Mouse (Mus musculus) embryonic facial prominence, embryonic 14.5 days (tissue): ENCODE measurements at regions not wholly inside any gene's neighbourhood (a gene's known extent, or its start where the extent isn't known, plus 50 kb on each side); places are given as distances from the start of the nearest gene placed in this dataset.

ENCODE experiments used
- ATAC-seq: fragments of 200-750 bp; cut with Nextera tagmentation; 2 replicates; pipeline ENCODE4 v1.8.0; 2017; ENCODE audit warnings: low read depth, moderate number of reproducible peaks, moderate TSS enrichment
- DNase-seq: peaks from one replicate; pipeline ENCODE4 v3.0.0-alpha.2; 2015; ENCODE audit warnings: low spot score
- H3K27ac ChIP-seq: fragments of 300-500 bp; sonication (generic); replicated peaks from 2 replicates; pipeline ENCODE4 v1.5.1; 2014; ENCODE audit warnings: low read depth, mild to moderate bottlenecking, low read length, moderate library complexity
- H3K27me3 ChIP-seq: fragments of 300-500 bp; sonication (generic); replicated peaks from 2 replicates; pipeline ENCODE4 v1.6.1; 2014; ENCODE audit warnings: low read length; ENCODE audit not compliant: control insufficient read depth, insufficient read depth
- H3K36me3 ChIP-seq: fragments of 300-500 bp; sonication (generic); 2 replicates; pipeline ENCODE4 v1.6.1; 2014; ENCODE audit warnings: low read length, mixed read lengths; ENCODE audit not compliant: control insufficient read depth, insufficient read depth
- H3K4me1 ChIP-seq: fragments of 300-500 bp; sonication (generic); 2 replicates; pipeline ENCODE4 v1.6.1; 2014; ENCODE audit warnings: antibody characterized with exemption, low read length; ENCODE audit not compliant: control insufficient read depth, insufficient read depth
- H3K4me2 ChIP-seq: fragments of 300-500 bp; sonication (generic); 2 replicates; pipeline ENCODE4 v1.6.1; 2014; ENCODE audit warnings: low read depth, mild to moderate bottlenecking, low read length, moderate library complexity, mixed read lengths
- H3K4me3 ChIP-seq: fragments of 300-500 bp; sonication (generic); 2 replicates; pipeline ENCODE4 v1.5.1; 2014; ENCODE audit warnings: low read depth, mild to moderate bottlenecking, low read length
- H3K9ac ChIP-seq: fragments of 300-500 bp; sonication (generic); 2 replicates; pipeline ENCODE4 v1.6.1; 2014; ENCODE audit warnings: low read depth, mild to moderate bottlenecking, low read length, moderate library complexity, mixed read lengths
- H3K9me3 ChIP-seq: fragments of 300-500 bp; sonication (generic); 2 replicates; pipeline ENCODE4 v1.6.1; 2016; ENCODE audit warnings: low read length; ENCODE audit not compliant: control insufficient read depth
- WGBS: fragments of 180-500 bp; shearing (Covaris S2); extraction: QIAGEN DNeasy Blood & Tissue Kit; methylation state at CpG from one replicate; pipeline ENCODE4 v1.1.7; 2014; 5-methylcytosine and 5-hydroxymethylcytosine counted together

DNA sequence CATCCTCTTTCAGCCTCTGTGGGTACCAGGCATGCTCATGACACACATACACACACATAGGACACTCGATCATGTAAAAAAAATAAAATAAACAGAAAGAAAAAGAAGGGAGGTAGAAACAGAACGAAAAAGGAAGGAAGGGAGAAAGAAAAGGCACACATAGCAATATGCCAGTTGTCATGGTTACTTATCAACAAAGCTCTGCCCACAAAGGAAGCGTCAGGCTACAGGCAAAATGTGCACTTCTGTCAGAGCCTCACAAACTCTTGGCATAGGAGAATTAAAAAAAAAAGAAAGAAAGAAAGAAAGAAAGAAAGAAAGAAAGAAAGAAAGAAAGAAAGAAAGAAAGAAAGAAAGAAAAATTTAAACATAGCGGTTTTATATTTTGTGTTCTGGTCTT lies 56.9 kb upstream of the Sox2 start:
- 68% methylated on average over 4 of the region's 4 CpGs for WGBS
- H3K4me2 ChIP-seq = no peak overlapping the region
- H3K27me3 ChIP-seq = no peaks in the 10 kb centered on the region
- DNase-seq (no peak), ATAC-seq (no peak)
- no peak overlapping the region for H3K9ac ChIP-seq
- no peaks in the 10 kb centered on the region for H3K36me3 ChIP-seq
- H3K9me3 ChIP-seq = no peaks in the 10 kb centered on the region
- no peak overlapping the region for H3K27ac ChIP-seq
- H3K4me1 ChIP-seq = no peaks in the 10 kb centered on the region
- no peak overlapping the region for H3K4me3 ChIP-seq

DNA sequence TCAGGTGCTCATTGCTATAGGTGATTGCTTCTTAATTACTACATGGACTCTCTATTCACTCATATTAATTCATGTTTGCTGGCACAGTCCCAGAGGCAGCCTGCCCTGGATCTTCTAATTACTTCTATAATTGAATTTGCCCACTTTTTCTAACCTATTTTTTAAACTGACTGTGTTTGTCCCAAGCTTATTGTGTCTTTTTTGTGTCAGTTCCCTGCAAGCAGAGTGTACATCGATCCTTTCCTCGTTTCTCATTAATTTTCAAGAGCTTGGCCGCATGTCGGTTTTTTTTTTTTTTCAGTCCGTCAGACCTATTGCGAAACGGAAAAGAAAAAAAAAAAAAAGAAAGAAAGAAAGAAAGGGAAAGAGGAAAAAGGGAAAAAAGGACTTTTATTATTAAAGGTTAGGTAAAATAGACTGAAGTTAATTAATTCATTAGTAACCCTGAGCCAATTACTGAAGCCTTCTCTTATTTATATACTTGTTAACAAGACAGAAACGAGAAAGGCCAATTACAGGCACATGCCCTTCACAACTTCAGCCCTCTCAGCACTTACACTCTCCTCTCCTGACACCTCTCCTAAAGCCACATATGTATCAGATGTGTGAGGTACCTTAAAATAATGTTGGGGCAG lies 72.2 kb upstream of the Sox2 start:
- no peak overlapping the region for H3K4me3 ChIP-seq
- H3K4me1 ChIP-seq = no peaks in the 10 kb centered on the region
- ATAC-seq = no peak
- no peak overlapping the region for H3K4me2 ChIP-seq
- WGBS = 64% methylated on average over 8 of the region's 8 CpGs
- H3K9ac ChIP-seq = no peak overlapping the region
- no peaks in the 10 kb centered on the region for H3K36me3 ChIP-seq
- no peak overlapping the region for H3K27ac ChIP-seq
- no peak for DNase-seq
- H3K9me3 ChIP-seq = no peaks in the 10 kb centered on the region
- H3K27me3 ChIP-seq = no peaks in the 10 kb centered on the region

DNA sequence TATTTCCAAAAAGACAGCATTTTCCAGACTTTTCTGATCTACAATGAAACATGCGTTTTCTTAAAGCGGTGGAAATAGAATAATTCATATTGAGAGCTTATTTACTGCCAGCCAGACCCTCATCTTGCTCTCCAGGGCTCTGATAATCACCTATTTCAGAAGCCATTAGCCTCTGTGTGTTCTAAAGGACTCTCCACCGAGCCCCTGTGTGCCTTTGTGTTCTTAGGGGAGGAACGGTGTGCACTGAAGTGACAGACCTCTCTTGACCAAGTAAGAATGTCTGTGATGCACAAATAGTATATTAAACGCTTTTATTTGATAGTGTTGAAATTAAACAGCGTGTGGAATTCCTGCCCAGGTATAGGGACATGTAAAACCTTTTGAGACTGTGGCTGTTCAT lies 73.1 kb upstream of the Sox2 start:
- no peak for ATAC-seq
- H3K4me1 ChIP-seq = no peaks in the 10 kb centered on the region
- no peak overlapping the region for H3K4me2 ChIP-seq
- H3K4me3 ChIP-seq = no peak overlapping the region
- no peak for DNase-seq
- H3K27me3 ChIP-seq = no peaks in the 10 kb centered on the region
- H3K9me3 ChIP-seq = no peaks in the 10 kb centered on the region
- no peak overlapping the region for H3K27ac ChIP-seq
- WGBS = 81% methylated on average over 6 of the region's 6 CpGs
- H3K36me3 ChIP-seq = no peaks in the 10 kb centered on the region
- H3K9ac ChIP-seq = no peak overlapping the region

DNA sequence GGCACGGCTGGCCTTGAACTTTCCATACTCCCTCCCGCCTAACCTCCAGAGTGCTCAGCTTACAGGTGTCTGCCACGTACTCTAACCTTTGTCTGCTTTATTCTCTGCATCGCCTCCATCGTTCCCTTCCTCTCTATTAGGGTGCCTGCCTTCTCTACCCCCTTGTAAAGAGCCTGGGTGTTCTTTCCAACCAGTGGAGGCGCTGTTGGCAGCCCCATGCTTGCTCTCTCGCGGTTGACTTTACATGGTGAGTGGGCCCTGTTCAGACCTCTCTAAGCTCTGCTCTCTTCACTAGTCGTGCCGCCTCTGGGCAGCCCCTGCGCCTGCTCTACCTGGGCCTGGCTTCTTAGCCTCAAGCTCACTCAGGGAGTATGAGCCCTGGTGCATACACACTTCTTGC lies 74.0 kb upstream of the Sox2 start:
- Histone ChIP-seq H3K9ac (no peak overlapping the region), H3K4me2 (no peak overlapping the region), H3K27ac (no peak overlapping the region), H3K27me3 (no peaks in the 10 kb centered on the region), H3K4me1 (no peaks in the 10 kb centered on the region), H3K36me3 (no peaks in the 10 kb centered on the region), H3K4me3 (no peak overlapping the region), H3K9me3 (no peaks in the 10 kb centered on the region)
- no peak for DNase-seq
- WGBS = 36% methylated on average over 11 of the region's 11 CpGs
- no peak for ATAC-seq

DNA sequence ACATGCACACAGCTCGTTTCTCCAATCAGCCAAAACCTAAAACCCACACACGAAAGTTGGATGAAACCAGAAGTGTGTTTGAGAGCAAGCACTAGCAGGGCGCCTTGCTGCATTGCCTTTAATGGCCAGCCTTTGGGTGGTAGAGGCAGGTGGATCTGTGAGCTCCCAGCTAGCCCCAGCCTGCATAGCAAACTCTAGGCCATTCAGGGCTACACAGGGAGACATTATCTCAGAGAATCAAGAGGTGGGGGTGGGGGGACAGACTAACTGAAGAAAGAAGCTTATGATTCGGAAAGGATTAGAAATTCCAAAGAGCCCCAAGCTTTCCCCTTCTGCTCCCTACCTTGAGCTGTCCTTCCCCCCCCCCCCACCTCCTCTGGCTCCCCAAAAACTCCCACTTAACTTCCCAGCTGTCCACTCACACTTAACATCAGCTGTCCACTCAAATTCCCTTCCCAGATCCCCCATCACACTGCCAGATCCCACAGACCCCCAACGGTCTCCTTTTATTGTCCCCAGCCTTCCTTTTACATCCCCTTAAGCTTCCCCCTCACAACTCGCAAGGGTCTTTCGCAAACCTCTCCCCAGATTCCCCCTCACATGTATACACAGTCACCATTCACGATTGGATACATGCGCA lies 75.4 kb upstream of the Sox2 start:
- peaks cover 3% of the 10 kb centered on the region; the same call in 1 of the 2 replicates for H3K4me1 ChIP-seq
- no peak overlapping the region for H3K27ac ChIP-seq

DNA sequence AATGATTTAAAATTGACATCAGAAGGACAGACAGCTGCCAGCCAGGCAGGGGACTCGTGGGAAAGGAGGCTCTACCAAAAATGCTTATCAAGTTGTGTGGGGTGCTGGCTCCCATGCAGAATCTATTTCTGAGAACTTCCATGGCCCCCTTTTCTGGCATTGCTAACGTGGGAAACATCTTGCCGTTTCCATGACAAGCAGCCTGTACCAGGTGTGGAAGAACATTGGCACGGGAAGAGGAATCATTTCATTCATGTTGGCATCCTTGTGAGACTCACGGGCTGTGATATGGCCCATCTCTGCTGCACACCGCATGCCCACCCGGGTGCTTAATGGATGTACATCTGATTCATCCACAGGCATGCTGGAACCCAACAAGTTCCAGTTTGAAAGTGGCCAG lies 76.9 kb upstream of the Sox2 start:
- Histone ChIP-seq H3K4me1 (peaks cover 6% of the 10 kb centered on the region; the same call in 1 of the 2 replicates), H3K4me2 (no peak overlapping the region), H3K27ac (no peak overlapping the region), H3K9ac (no peak overlapping the region), H3K9me3 (no peaks in the 10 kb centered on the region), H3K4me3 (no peak overlapping the region), H3K27me3 (no peaks in the 10 kb centered on the region), H3K36me3 (no peaks in the 10 kb centered on the region)
- no peak for DNase-seq
- WGBS = 93% methylated on average over 7 of the region's 7 CpGs
- ATAC-seq = no peak

More for the DNA sequence above, 75.4 kb upstream of the Sox2 start:
- 74% methylated on average over 9 of the region's 9 CpGs for WGBS
- no peak overlapping the region for H3K9ac ChIP-seq
- no peaks in the 10 kb centered on the region for H3K36me3 ChIP-seq
- no peaks in the 10 kb centered on the region for H3K9me3 ChIP-seq
- DNase-seq (no peak), ATAC-seq (no peak)
- H3K4me2 ChIP-seq = no peak overlapping the region
- no peak overlapping the region for H3K4me3 ChIP-seq
- H3K27me3 ChIP-seq = no peaks in the 10 kb centered on the region

DNA sequence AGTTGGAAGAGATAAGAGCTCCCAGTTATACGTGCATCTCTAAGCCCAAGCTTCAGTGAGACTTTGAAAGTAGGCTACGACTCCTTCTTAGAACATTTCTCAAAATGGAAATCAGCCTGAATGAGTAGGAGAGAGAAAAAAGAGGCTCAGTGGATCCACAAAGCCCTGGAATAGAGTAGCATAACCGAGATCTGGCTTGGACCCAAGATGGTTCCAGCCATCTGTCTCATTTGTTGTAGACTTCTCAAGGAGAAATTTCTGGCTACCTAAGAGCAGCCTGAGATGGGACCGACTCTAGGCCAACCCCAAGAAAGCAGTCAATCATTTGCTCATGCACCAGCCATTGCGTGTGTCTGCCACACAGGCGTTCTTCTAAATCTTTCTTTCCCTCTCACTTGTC lies 78.1 kb upstream of the Sox2 start:
- Histone ChIP-seq H3K4me3 (no peak overlapping the region), H3K4me2 (no peak overlapping the region), H3K27me3 (no peaks in the 10 kb centered on the region), H3K36me3 (no peaks in the 10 kb centered on the region), H3K4me1 (peaks cover 6% of the 10 kb centered on the region; the same call in 1 of the 2 replicates), H3K27ac (no peak overlapping the region), H3K9me3 (no peaks in the 10 kb centered on the region), H3K9ac (no peak overlapping the region)
- ATAC-seq (no peak), DNase-seq (no peak)
- WGBS = 82% methylated on average over 6 of the region's 6 CpGs

DNA sequence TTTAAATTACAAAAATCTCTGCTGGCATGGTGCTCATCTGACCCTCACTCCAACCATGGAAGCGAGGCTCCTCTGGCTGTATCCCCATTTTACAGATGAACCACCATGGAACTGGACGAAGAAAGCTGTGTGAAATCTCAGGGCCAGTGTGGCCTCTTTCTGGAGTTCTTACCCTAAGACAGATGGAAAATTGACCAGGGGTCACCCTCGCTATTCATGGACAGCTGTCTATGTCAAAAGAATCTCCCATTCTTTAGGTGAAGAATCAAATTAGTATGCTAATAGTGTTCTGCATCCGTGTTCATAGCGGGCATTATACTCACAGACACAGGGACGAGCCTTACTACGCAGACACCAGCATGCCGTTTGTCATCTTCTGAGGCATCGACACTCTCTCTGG lies 78.6 kb upstream of the Sox2 start:
- 91% methylated on average over 9 of the region's 9 CpGs for WGBS
- H3K9ac ChIP-seq = no peak overlapping the region
- no peaks in the 10 kb centered on the region for H3K36me3 ChIP-seq
- no peak for DNase-seq
- H3K27me3 ChIP-seq = no peaks in the 10 kb centered on the region
- no peak for ATAC-seq
- no peak overlapping the region for H3K4me2 ChIP-seq
- H3K4me1 ChIP-seq = peaks cover 6% of the 10 kb centered on the region; the same call in 1 of the 2 replicates
- no peaks in the 10 kb centered on the region for H3K9me3 ChIP-seq
- H3K4me3 ChIP-seq = no peak overlapping the region
- no peak overlapping the region for H3K27ac ChIP-seq

DNA sequence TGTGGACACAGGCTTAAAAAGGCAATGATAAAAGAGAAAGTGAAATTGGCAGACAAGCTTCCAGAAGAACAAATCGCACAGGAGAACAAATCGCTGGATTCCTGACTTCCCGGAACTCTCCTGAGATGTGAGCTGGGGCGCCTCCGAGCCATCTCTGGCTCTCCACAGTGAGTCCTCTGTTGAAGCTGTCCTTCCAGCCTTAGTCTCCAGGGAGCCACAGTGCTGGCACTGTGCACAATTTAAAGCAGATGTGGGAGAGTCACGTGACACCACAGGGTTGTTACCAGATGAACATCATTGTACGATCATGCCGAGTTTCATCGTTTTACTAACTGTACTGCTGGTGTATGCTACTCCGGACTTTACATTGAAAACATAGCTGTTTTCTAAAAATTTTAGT lies 80.2 kb upstream of the Sox2 start:
- H3K4me3 ChIP-seq = peak overlapping the region; percentile 6; the same call in 1 of the 2 replicates
- H3K4me1 ChIP-seq = peaks cover 6% of the 10 kb centered on the region; the same call in 1 of the 2 replicates
- peak overlapping the region; percentile 35; the same call in 1 of the 2 replicates for H3K9ac ChIP-seq
- H3K27ac ChIP-seq = peak overlapping the region; percentile 39; the same call in 1 of the 2 replicates
- peak overlapping the region; percentile 47 for H3K4me2 ChIP-seq
- 21% methylated on average over 9 of the region's 10 CpGs for WGBS
- DNase-seq (peak; percentile 77), ATAC-seq (peak; percentile 70)
- H3K9me3 ChIP-seq = no peaks in the 10 kb centered on the region
- H3K27me3 ChIP-seq = no peaks in the 10 kb centered on the region
- H3K36me3 ChIP-seq = no peaks in the 10 kb centered on the region
